Mouse (Mus musculus): ENCODE data around the gene Tex47.

DNA sequence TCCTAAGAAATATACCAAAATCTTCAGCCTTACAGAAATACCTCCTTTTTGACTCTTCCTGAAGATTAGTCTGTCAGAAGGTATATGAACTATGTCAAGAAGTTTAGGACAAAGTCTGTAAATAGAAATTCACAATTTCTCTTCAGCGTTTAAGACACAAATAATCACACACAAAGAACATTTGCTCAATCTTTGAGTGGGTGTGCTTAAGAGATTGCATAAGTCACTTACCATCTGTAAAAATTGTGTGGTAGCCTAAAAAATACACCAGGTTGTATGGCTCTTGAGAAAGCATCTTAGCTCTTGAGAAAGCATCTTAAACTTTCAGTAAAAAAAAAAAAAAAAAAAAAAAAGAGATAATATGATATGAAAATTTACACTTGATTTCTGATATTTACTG is 19.6 kb upstream of the Tex47 start:
- TF ChIP-seq CTCF (IDR thresholded peaks at IDR 0.05; ENCODE audit: low read depth) (no peak), EP300 (IDR thresholded peaks at IDR 0.05; ENCODE audit: low read depth) (no peak)
